Mouse (Mus musculus) lung, adult 2 months (tissue): ENCODE data around the gene Pitpnc1. TPM values are rescaled to one million over a fixed set of nuclear protein-coding genes. Genes with fewer than 3 reads are reported as not detected.

Source experiments
- DNase-seq: peaks from one replicate; pipeline ENCODE4 v3.0.0; 2022
- H3K4me1 ChIP-seq: fragments of 200-500 bp; 2 replicates; pipeline ENCODE4 v1.6.1; 2011; ENCODE audit warnings: low read length; ENCODE audit not compliant: control insufficient read depth, insufficient read depth
- H3K4me3 ChIP-seq: fragments of 200-500 bp; replicated peaks from 2 replicates; pipeline ENCODE3; 2011; ENCODE audit warnings: low read depth, mild to moderate bottlenecking, control low read depth, low read length; ENCODE audit errors: extremely low read depth
- CTCF ChIP-seq: fragments of 200-500 bp; IDR thresholded peaks from 2 replicates; pipeline ENCODE4 v1.5.1; 2011; ENCODE audit warnings: mild to moderate bottlenecking, low read length, control low read depth; ENCODE audit not compliant: insufficient read depth
- POLR2A ChIP-seq: fragments of 200-500 bp; IDR thresholded peaks from 2 replicates; pipeline ENCODE4 v1.6.1; 2011; ENCODE audit warnings: low read depth, mild to moderate bottlenecking, control low read depth, low read length, borderline replicate concordance; ENCODE audit errors: extremely low read depth
- WGBS: fragments of 180-500 bp; shearing (Covaris S2); methylation state at CpG from one replicate; pipeline ENCODE4 v1.1.7; 2018; 5-methylcytosine and 5-hydroxymethylcytosine counted together
- polyA plus RNA-seq: library from polyadenylated mRNA; depleted of rRNA; stranded (reverse); fragments of >200 nt; gene quantifications from 2 replicates; pipeline ENCODE4 v1.2.3, GENCODE M21; 2012

Pitpnc1 gene
- polyA plus RNA-seq, 1 experiment: 39.0 TPM

GRCm38 (mm10) chr11:107502801-107503200 lies 32.3 kb upstream of the Pitpnc1 start:
- TF ChIP-seq POLR2A (no peak), CTCF (no peak)
- Histone ChIP-seq H3K4me3 (no peak overlapping the region), H3K4me1 (no peaks in the 10 kb centered on the region)
- WGBS: 82% methylated on average over 8 of the region's 8 CpGs
- DNase-seq: no peak

DNA sequence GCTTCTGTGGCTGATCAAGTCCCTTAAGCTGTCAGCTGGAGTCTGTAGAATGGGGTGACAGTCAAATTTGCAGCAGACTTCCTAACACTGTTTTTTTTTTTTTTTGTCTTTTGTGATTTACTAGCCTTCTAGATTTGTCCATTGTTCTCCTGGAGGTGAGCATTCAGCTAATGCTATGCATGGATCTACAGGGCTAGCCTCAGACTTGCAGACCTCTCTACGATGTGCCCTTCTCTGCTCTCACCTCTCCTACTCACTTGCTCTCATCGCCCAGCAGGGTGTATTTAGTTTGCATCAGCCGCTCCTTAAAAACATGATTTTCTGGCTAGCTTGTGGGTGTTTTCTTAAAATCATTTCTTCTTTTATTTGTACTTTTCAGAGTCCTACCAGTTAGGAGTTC lies 13.8 kb upstream of the Pitpnc1 start:
- WGBS: 86% methylated on average over 3 of the region's 3 CpGs
- Histone ChIP-seq H3K4me1 (peaks cover 4% of the 10 kb centered on the region), H3K4me3 (no peak overlapping the region)
- TF ChIP-seq CTCF: no peak
- no peak for TF ChIP-seq POLR2A
- no peak for DNase-seq

DNA sequence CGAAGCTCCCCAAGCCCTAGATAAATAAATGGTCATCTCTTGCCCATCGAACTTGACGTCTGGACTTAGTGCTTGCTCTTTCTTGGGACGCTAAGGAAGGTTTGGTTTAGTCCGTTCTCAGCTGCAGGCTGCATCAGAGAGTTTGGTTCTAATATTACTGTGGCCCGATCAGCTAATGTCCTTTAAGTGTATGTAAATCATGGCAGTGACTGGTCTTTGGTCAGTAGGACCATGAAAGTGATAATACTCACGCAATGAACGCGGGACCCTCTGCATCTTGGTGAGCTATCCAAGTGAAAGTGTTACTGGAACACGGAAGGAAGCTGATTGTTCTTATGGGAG lies 9.3 kb upstream of the Pitpnc1 start:
- WGBS: under 1% methylated on average over 10 of the region's 10 CpGs
- Histone ChIP-seq H3K4me3 (peak overlapping the region; percentile 90), H3K4me1 (peaks cover 4% of the 10 kb centered on the region)
- no peak for TF ChIP-seq POLR2A
- no peak for TF ChIP-seq CTCF
- DNase-seq: no peak

DNA sequence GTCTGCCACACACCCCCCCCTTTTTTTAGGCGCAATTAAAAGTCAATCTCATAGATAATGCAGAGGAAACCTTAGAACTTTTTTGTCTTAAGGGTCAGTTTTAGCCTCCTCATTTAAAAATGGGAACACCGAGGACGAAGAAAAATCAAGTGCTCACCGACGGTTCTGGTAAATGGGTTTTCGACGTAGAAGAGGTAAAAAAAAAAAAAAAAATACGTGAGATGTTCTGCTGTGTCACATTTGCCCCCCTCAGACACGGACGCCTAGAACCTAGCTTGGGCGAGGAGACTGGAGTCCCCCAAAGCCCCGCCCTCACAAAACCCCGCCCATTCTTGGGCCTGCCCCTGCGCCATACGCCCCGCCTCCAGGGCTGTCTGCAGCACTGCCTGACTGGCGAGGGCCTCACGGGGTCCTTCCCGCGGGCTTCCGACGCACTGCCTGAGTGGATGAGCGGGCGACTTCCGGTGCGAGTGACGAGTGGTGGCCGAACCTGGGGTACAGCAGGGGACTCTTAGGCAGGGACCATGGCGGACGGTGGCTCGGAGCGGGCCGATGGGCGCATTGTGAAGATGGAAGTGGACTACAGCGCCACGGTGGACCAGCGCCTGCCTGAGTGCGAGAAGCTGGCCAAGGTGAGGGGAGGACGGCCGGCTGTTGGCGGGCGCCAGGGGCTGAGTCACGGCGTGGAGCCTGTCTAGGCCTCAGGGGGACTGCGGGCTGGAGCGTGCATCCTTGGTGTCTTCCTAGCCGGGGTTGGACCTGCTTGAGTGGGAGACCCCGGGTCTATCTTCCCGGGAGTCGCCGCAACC lies 8.8 kb upstream of the Pitpnc1 start, which contains the start of gene Psmd12:
Psmd12 (plus strand) TSS at position 432 of the 809 bp plus-strand sequence.
- Histone ChIP-seq H3K4me1 (peaks cover 4% of the 10 kb centered on the region), H3K4me3 (peak within 1 kb of the TSS; percentile 90)
- WGBS: under 1% methylated on average over 51 of the region's 51 CpGs
- DNase-seq: peak; percentile 93
- TF ChIP-seq CTCF (no peak), POLR2A (peak; percentile 80; the same call in 1 of the 2 replicates)

DNA sequence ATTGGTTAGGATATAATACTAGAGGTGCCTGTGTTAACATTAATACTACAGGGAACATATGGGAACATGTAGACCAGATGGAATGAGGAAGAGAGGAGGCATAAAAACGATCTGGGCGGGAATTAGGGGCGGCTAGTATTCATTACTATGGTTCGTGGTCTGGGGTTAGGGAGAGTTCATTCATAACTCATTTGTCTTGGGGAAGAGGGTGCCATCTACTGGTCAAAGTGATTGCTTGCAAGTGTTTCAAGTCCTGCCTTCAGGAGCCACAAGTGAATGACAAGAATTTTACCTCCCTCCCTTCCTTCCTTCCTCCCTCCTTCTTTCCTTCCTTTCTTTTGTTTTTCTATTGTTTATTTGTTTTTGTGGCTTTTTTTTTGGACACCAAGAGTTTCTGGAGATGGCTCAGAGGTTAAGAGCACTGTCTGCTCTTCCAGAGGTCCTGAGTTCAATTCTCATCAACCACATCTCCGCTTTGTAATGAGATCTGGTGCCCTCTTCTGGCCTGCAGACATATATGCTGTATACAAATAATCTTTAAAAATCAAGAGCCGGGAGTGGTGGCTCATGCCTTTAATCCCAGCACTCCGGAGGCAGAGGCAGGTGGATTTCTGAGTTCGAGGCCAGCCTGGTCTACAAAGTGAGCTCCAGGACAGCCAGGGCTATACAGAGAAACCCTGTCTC lies 2.8 kb upstream of the Pitpnc1 start:
- H3K4me1 ChIP-seq: peaks cover 2% of the 10 kb centered on the region
- peak; percentile 14 for DNase-seq
- no peak overlapping the region for H3K4me3 ChIP-seq
- peak; percentile 67 for TF ChIP-seq CTCF
- no peak for TF ChIP-seq POLR2A
- WGBS: 18% methylated on average over 8 of the region's 8 CpGs

GRCm38 (mm10) chr11:107472304-107472703 lies 1.8 kb upstream of the Pitpnc1 start:
- 93% methylated on average over 3 of the region's 3 CpGs for WGBS
- TF ChIP-seq POLR2A: no peak
- TF ChIP-seq CTCF: no peak
- H3K4me3 ChIP-seq: peak overlapping the region; percentile 19

GRCm38 (mm10) chr11:107471071-107471720 lies 697 bp upstream of the Pitpnc1 start:
- DNase-seq: no peak
- Histone ChIP-seq H3K4me3 (peak overlapping the region; percentile 78), H3K4me1 (peaks cover 5% of the 10 kb centered on the region)
- TF ChIP-seq CTCF (no peak), POLR2A (no peak)
- 11% methylated on average over 11 of the region's 11 CpGs for WGBS

More at GRCm38 (mm10) chr11:107472304-107472703, 1.8 kb upstream of the Pitpnc1 start:
- peaks cover 5% of the 10 kb centered on the region for H3K4me1 ChIP-seq
- DNase-seq: no peak

- under 1% methylated on average over 59 of the region's 59 CpGs for WGBS
- DNase-seq: peak; percentile 64
These were observed 752 bp downstream of the Pitpnc1 start for GRCm38 (mm10) chr11:107469523-107470371.

More at GRCm38 (mm10) chr11:107469523-107470371, 752 bp downstream of the Pitpnc1 start:
- peaks cover 5% of the 10 kb centered on the region for H3K4me1 ChIP-seq
- H3K4me3 ChIP-seq: peak overlapping the region; percentile 78
- no peak for TF ChIP-seq CTCF
